Mouse (Mus musculus) liver, adult 2 months (tissue): ENCODE measurements at regions not wholly inside any gene's neighbourhood (a gene's known extent, or its start where the extent isn't known, plus 50 kb on each side); places are given as distances from the start of the nearest gene placed in this dataset.

Experiments
- DNase-seq: peaks from one replicate; pipeline ENCODE4 v3.0.0-alpha.2; 2011; ENCODE audit warnings: low read depth, low spot score; ENCODE audit errors: extremely low read depth
- H3K27ac ChIP-seq: fragments of 200-500 bp; replicated peaks from 2 replicates; pipeline ENCODE4 v1.5.1; 2012; ENCODE audit warnings: low read depth, mild to moderate bottlenecking, control low read depth, inconsistent platforms, low read length; ENCODE audit not compliant: insufficient read depth
- H3K27me3 ChIP-seq: fragments of 200-500 bp; 2 replicates; pipeline ENCODE4 v1.6.1; 2012; ENCODE audit warnings: mild to moderate bottlenecking, moderate library complexity, low read length, inconsistent platforms; ENCODE audit not compliant: control insufficient read depth, insufficient read depth
- H3K36me3 ChIP-seq: fragments of 200-500 bp; 2 replicates; pipeline ENCODE4 v1.6.1; 2012; ENCODE audit warnings: low read length, inconsistent platforms; ENCODE audit not compliant: control insufficient read depth, insufficient read depth
- H3K4me1 ChIP-seq: fragments of 200-500 bp; 2 replicates; pipeline ENCODE4 v1.6.1; 2011; ENCODE audit warnings: low read length; ENCODE audit not compliant: control insufficient read depth, insufficient read depth
- H3K4me3 ChIP-seq: fragments of 200-500 bp; 2 replicates; pipeline ENCODE4 v1.5.1; 2011; ENCODE audit warnings: low read depth, mild to moderate bottlenecking, control low read depth, low read length, moderate library complexity; ENCODE audit not compliant: insufficient read depth
- H3K79me2 ChIP-seq: fragments of 200-500 bp; 2 replicates; pipeline ENCODE4 v1.6.1; 2012; ENCODE audit warnings: inconsistent platforms, mild to moderate bottlenecking, low read length, moderate library complexity; ENCODE audit not compliant: control insufficient read depth, insufficient read depth
- H3K9ac ChIP-seq: fragments of 200-500 bp; 2 replicates; pipeline ENCODE4 v1.6.1; 2012; ENCODE audit warnings: low read depth, mild to moderate bottlenecking, control low read depth, inconsistent platforms, low read length
- CTCF ChIP-seq: fragments of 200-500 bp; IDR thresholded peaks from 2 replicates; pipeline ENCODE4 v1.5.1; 2011; ENCODE audit warnings: low read depth, low read length, control low read depth
- POLR2A ChIP-seq: fragments of 200-500 bp; IDR thresholded peaks from 2 replicates; pipeline ENCODE4 v1.6.1; 2011; ENCODE audit warnings: low read length, control low read depth; ENCODE audit not compliant: insufficient read depth; ENCODE audit errors: extremely low read depth
- WGBS: fragments of 180-500 bp; shearing (Covaris S2); methylation state at CpG from one replicate; pipeline ENCODE4 v1.1.7; 2018; 5-methylcytosine and 5-hydroxymethylcytosine counted together

GRCm38 (mm10) chr5:119015606-119016255 is 455.3 kb downstream of the Med13l start:
- Histone ChIP-seq H3K79me2 (no peaks in the 10 kb centered on the region), H3K27me3 (no peaks in the 10 kb centered on the region), H3K9ac (no peak overlapping the region), H3K4me3 (no peak overlapping the region), H3K27ac (no peak overlapping the region), H3K4me1 (no peaks in the 10 kb centered on the region), H3K36me3 (no peaks in the 10 kb centered on the region)
- 69% methylated on average over 15 of the region's 15 CpGs for WGBS
- DNase-seq, result no peak
- TF ChIP-seq POLR2A (no peak), CTCF (no peak)

GRCm38 (mm10) chr5:119016420-119016819 is 455.9 kb downstream of the Med13l start:
- 77% methylated on average over 4 of the region's 4 CpGs for WGBS
- Histone ChIP-seq H3K4me1 (no peaks in the 10 kb centered on the region), H3K79me2 (no peaks in the 10 kb centered on the region), H3K36me3 (no peaks in the 10 kb centered on the region), H3K27ac (no peak overlapping the region), H3K4me3 (no peak overlapping the region), H3K27me3 (no peaks in the 10 kb centered on the region), H3K9ac (no peak overlapping the region)
- no peak for TF ChIP-seq CTCF
- no peak for TF ChIP-seq POLR2A
- no peak for DNase-seq

- Histone ChIP-seq H3K4me3 (no peak overlapping the region), H3K79me2 (no peaks in the 10 kb centered on the region), H3K4me1 (peaks cover 11% of the 10 kb centered on the region), H3K9ac (no peak overlapping the region), H3K27me3 (no peaks in the 10 kb centered on the region), H3K36me3 (no peaks in the 10 kb centered on the region), H3K27ac (no peak overlapping the region)
- TF ChIP-seq CTCF (no peak), POLR2A (no peak)
- WGBS, result 71% methylated on average over 8 of the region's 8 CpGs
- no peak for DNase-seq
Measured at GRCm38 (mm10) chr5:119023947-119024346, 463.5 kb downstream of the Med13l start.

GRCm38 (mm10) chr5:119032051-119032450 is 471.6 kb downstream of the Med13l start:
- Histone ChIP-seq H3K9ac (no peak overlapping the region), H3K4me3 (no peak overlapping the region), H3K4me1 (no peaks in the 10 kb centered on the region), H3K36me3 (no peaks in the 10 kb centered on the region), H3K27me3 (no peaks in the 10 kb centered on the region), H3K27ac (no peak overlapping the region), H3K79me2 (no peaks in the 10 kb centered on the region)
- 86% methylated on average over 5 of the region's 5 CpGs for WGBS
- no peak for DNase-seq
- TF ChIP-seq CTCF (no peak), POLR2A (no peak)

- H3K4me1 ChIP-seq, result no peaks in the 10 kb centered on the region
- H3K9ac ChIP-seq, result no peak overlapping the region
- H3K79me2 ChIP-seq, result no peaks in the 10 kb centered on the region
- no peak overlapping the region for H3K27ac ChIP-seq
- no peak overlapping the region for H3K4me3 ChIP-seq
- no peaks in the 10 kb centered on the region for H3K36me3 ChIP-seq
- no peaks in the 10 kb centered on the region for H3K27me3 ChIP-seq
- no peak for TF ChIP-seq POLR2A
- no peak for TF ChIP-seq CTCF
- no peak for DNase-seq
- 91% methylated on average over 10 of the region's 10 CpGs for WGBS
Measured at GRCm38 (mm10) chr5:119044548-119044947, 484.1 kb downstream of the Med13l start.

GRCm38 (mm10) chr5:119047581-119047980 is 487.1 kb downstream of the Med13l start:
- Histone ChIP-seq H3K36me3 (no peaks in the 10 kb centered on the region), H3K27me3 (no peaks in the 10 kb centered on the region), H3K4me3 (no peak overlapping the region), H3K9ac (no peak overlapping the region), H3K79me2 (no peaks in the 10 kb centered on the region), H3K27ac (no peak overlapping the region), H3K4me1 (no peaks in the 10 kb centered on the region)
- WGBS, result 66% methylated on average over 4 of the region's 4 CpGs
- DNase-seq, result no peak
- TF ChIP-seq CTCF, result no peak
- TF ChIP-seq POLR2A, result no peak
